Comparison of ENCODE assay signal across 9 mouse cellular contexts in the genomic region with DNA sequence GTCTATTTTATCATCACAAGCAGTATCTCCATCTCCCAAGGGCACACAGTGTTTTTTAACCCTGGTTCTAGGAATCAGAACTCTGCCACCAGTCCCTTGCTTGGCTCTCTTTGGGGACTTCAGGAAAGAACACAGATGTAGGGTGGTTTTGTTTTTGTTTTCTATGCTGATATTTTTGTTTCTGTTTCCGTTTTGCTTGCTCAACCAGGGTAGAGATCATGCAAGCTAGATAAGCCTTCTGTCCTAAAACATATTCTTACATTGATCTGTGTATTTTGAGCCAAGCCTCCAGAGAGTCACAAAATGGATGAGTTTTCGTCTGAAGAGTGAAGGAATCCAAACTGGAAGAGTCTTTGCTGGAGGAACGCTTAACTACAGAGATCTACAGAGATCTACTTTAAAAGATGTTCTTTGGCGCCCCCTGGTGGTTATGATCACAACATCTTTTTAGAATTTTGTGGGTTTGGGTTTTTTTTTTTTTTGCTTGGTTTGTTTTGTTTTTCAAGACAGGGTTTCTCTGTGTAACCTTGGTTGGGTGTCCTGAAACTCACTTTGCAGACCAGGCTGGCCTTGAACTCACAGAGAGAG. TPM values are rescaled to one million over a fixed set of nuclear protein-coding genes. Genes with fewer than 3 reads are reported as not detected.
DNase-seq lines count a peak whose midpoint lies in the region; ATAC-seq and TF ChIP-seq lines count a peak whose summit lies in the region.
"Had no signal": no experiment of that assay in that cellular context is flagged by ENCODE, and none has a peak within 500 bp of the region (broad histone marks: within the 10 kb centered on the region; RNA-seq: fewer than 3 reads in every experiment).

No protein-coding gene starts in this region.

- peak; percentile 61 for TF ChIP-seq CTCF in liver, embryonic 14.5 days (IDR thresholded peaks at IDR 0.05; ENCODE audit: low read depth)

- H3K27ac ChIP-seq in forebrain, embryonic 10.5 days = no peak overlapping the region
- no peak overlapping the region for H3K27ac ChIP-seq in forebrain, embryonic 15.5 days (replicated peaks)
- H3K27ac ChIP-seq in embryonic facial prominence, embryonic 10.5 days (replicated peaks) = no peak overlapping the region
- H3K27ac ChIP-seq in liver, embryonic 14.5 days = no peak overlapping the region
- H3K27ac ChIP-seq: limb, embryonic 13.5 days had no signal

- H3K4me1 ChIP-seq in forebrain, embryonic 10.5 days = no peaks in the 10 kb centered on the region
- no peaks in the 10 kb centered on the region for H3K4me1 ChIP-seq in forebrain, embryonic 15.5 days
- H3K4me1 ChIP-seq in embryonic facial prominence, embryonic 10.5 days = no peaks in the 10 kb centered on the region
- peaks cover 0 to 8% of the 10 kb centered on the region in 2 experiments; a peak in 2 of 4 replicates for H3K4me1 ChIP-seq in liver, embryonic 14.5 days (replicated peaks; ENCODE audit: control insufficient read depth in 2 of 2, insufficient read depth in 2 of 2, low read length in 1 of 2)

- no peaks in the 10 kb centered on the region for H3K27me3 ChIP-seq in forebrain, embryonic 10.5 days (ENCODE audit: poor library complexity, severe bottlenecking)
- H3K27me3 ChIP-seq in forebrain, embryonic 15.5 days = no peaks in the 10 kb centered on the region
- H3K27me3 ChIP-seq in embryonic facial prominence, embryonic 10.5 days (replicated peaks; ENCODE audit: low read depth, poor library complexity, severe bottlenecking) = no peaks in the 10 kb centered on the region
- no peaks in the 10 kb centered on the region for H3K27me3 ChIP-seq in liver, embryonic 14.5 days (ENCODE audit: control insufficient read depth, insufficient read depth, low read length)
- H3K27me3 ChIP-seq: limb, embryonic 13.5 days had no signal

- ATAC-seq in forebrain, embryonic 15.5 days (replicated peaks) = no peak
- no peak for ATAC-seq in liver, embryonic 14.5 days (ENCODE audit: insufficient read depth)

- 30% methylated on average over 4 of the region's 4 CpGs for WGBS in forebrain, embryonic 10.5 days
- WGBS in forebrain, embryonic 15.5 days = 27% methylated on average over 4 of the region's 4 CpGs
- WGBS in embryonic facial prominence, embryonic 10.5 days = 26% methylated on average over 4 of the region's 4 CpGs
- 19% methylated on average over 4 of the region's 4 CpGs for WGBS in liver, embryonic 14.5 days (ENCODE audit: insufficient replicate concordance)

- DNase-seq in forebrain, embryonic 10.5 days (ENCODE audit: extremely low spot score, low spot score) = peak; percentile 52
- DNase-seq in 3T3-L1 (ENCODE audit: low read depth, low spot score) = peak; percentile 93
- DNase-seq in adrenal gland, postnatal 14 days = peak; percentile 87
- DNase-seq in embryonic facial prominence, embryonic 10.5 days (ENCODE audit: low spot score) = peak; percentile 67
- peak; percentile 81 for DNase-seq in kidney, adult 9 months
- DNase-seq in liver, embryonic 14.5 days (ENCODE audit: low read depth in 3 of 3, low spot score in 3 of 3) = peak; percentile 52 to 64 (median 59)
- peak; percentile 90 for DNase-seq in retina, embryonic 14.5 days (ENCODE audit: low spot score)

- no peaks in the 10 kb centered on the region; the same call in 1 of the 2 replicates for H3K9me3 ChIP-seq in forebrain, embryonic 10.5 days
- H3K9me3 ChIP-seq in forebrain, embryonic 15.5 days = no peaks in the 10 kb centered on the region
- peaks cover 2% of the 10 kb centered on the region for H3K9me3 ChIP-seq in embryonic facial prominence, embryonic 10.5 days
- no peaks in the 10 kb centered on the region for H3K9me3 ChIP-seq in liver, embryonic 14.5 days (ENCODE audit: control insufficient read depth, low read length)

- no peak overlapping the region for H3K4me2 ChIP-seq in forebrain, embryonic 15.5 days (replicated peaks)
- H3K4me2 ChIP-seq in liver, embryonic 14.5 days (ENCODE audit: low read depth) = peak overlapping the region; percentile 32
- H3K4me2 ChIP-seq: limb, embryonic 13.5 days had no signal

- H3K9ac ChIP-seq in forebrain, embryonic 15.5 days (replicated peaks) = no peak overlapping the region
- no peak overlapping the region for H3K9ac ChIP-seq in liver, embryonic 14.5 days (replicated peaks)
- H3K9ac ChIP-seq: limb, embryonic 13.5 days had no signal

- TF ChIP-seq EP300 in liver, embryonic 14.5 days (IDR thresholded peaks at IDR 0.05; ENCODE audit: low read depth) = no peak

- H3K4me3 ChIP-seq in forebrain, embryonic 10.5 days = no peak overlapping the region
- H3K4me3 ChIP-seq in forebrain, embryonic 15.5 days = no peak overlapping the region
- H3K4me3 ChIP-seq in embryonic facial prominence, embryonic 10.5 days = no peak overlapping the region
- H3K4me3 ChIP-seq in liver, embryonic 14.5 days (ENCODE audit: insufficient read depth in 1 of 2, low read depth in 2 of 2, low read length in 2 of 2) = no peak overlapping the region
- H3K4me3 ChIP-seq: limb, embryonic 13.5 days had no signal

- no peaks in the 10 kb centered on the region for H3K36me3 ChIP-seq in forebrain, embryonic 10.5 days (replicated peaks)
- no peaks in the 10 kb centered on the region for H3K36me3 ChIP-seq in forebrain, embryonic 15.5 days
- H3K36me3 ChIP-seq in embryonic facial prominence, embryonic 10.5 days (replicated peaks) = no peaks in the 10 kb centered on the region
- no peaks in the 10 kb centered on the region for H3K36me3 ChIP-seq in liver, embryonic 14.5 days (replicated peaks; ENCODE audit: control insufficient read depth, insufficient read depth, low read depth)
- H3K36me3 ChIP-seq: limb, embryonic 13.5 days had no signal

RNA-seq across cellular contexts. Expression of a gene that starts 8.9 kb away (rescaled TPM):
- 21.7 and 21.8 TPM in 2 replicates for polyA plus RNA-seq in forebrain, embryonic 10.5 days (2016; fragmentation: Nextera tagmentation; extraction: Ambion mirVana)
- polyA plus RNA-seq in forebrain, embryonic 15.5 days (2015; fragmentation: Nextera tagmentation; extraction: Ambion mirVana) = 24.1 and 25.1 TPM in 2 replicates
- total RNA-seq in adrenal gland, postnatal 14 days (2021) = 23.4 and 32.1 TPM in 2 replicates
- 25.0 and 26.3 TPM in 2 replicates for polyA plus RNA-seq in embryonic facial prominence, embryonic 10.5 days (2016; fragmentation: Nextera tagmentation; extraction: Ambion mirVana)
- 3.4 and 4.3 TPM in 2 replicates for polyA plus RNA-seq in liver, embryonic 14.5 days (2012; rRNA removed)
- 4.3 and 4.8 TPM in 2 replicates for polyA plus RNA-seq in liver, embryonic 14.5 days (2014; fragmentation: Nextera tagmentation; extraction: Ambion mirVana)

RNA-seq across cellular contexts. Expression of a gene that starts 35.8 kb away (rescaled TPM):
- not detected in 2 replicates for polyA plus RNA-seq in forebrain, embryonic 10.5 days (2016; fragmentation: Nextera tagmentation; extraction: Ambion mirVana)
- 1.2 and 1.8 TPM in 2 replicates for polyA plus RNA-seq in forebrain, embryonic 15.5 days (2015; fragmentation: Nextera tagmentation; extraction: Ambion mirVana)
- total RNA-seq in adrenal gland, postnatal 14 days (2021) = 0.26 and 0.33 TPM in 2 replicates
- polyA plus RNA-seq in embryonic facial prominence, embryonic 10.5 days (2016; fragmentation: Nextera tagmentation; extraction: Ambion mirVana) = 0.15 and 0.27 TPM in 2 replicates
- polyA plus RNA-seq in liver, embryonic 14.5 days (2012; rRNA removed) = not detected in 2 replicates
- 0.11 TPM in 1 of 2 replicates, not detected in the other for polyA plus RNA-seq in liver, embryonic 14.5 days (2014; fragmentation: Nextera tagmentation; extraction: Ambion mirVana)
